Mouse (Mus musculus): ENCODE results near the gene Hsp90aa1. TPM values are rescaled to one million over a fixed set of nuclear protein-coding genes. Genes with fewer than 3 reads are reported as not detected.
"Not testable (repeated sequence)": the region's sequence is repeated elsewhere in the genome, so short reads cannot be mapped to it uniquely, and the experiment has no call there.

The Hsp90aa1 gene
- total RNA-seq (2021) = 462 and 716 TPM in 2 replicates
- long read RNA-seq, transcript Hsp90aa1-202 (11 exons, 3,281 nt) = major isoform, 85 of 257 reads
- long read RNA-seq, transcript Hsp90aa1-206 (3 exons, 924 nt) = minor isoform, 5 of 257 reads
- long read RNA-seq, partial matches to known transcripts = 162 of 257 reads
- long read RNA-seq, other reads (novel, unspliced or antisense) = 5 of 257 reads

- DNase-seq = no peak
Measured at GRCm38 (mm10) chr12:110702556-110702955, at the start of gene Hsp90aa1. Gene Hsp90aa1 (minus strand): TSS chr12:110702728.

- DNase-seq = no peak
Measured at GRCm38 (mm10) chr12:110750770-110751439, 48.4 kb upstream of the Hsp90aa1 start.

GRCm38 (mm10) chr12:110738158-110738921 lies 35.8 kb upstream of the Hsp90aa1 start:
- peak; percentile 41 for DNase-seq

- DNase-seq = peak; percentile 100
Measured at GRCm38 (mm10) chr12:110737170-110738157, 34.9 kb upstream of the Hsp90aa1 start, which contains the start of gene Wdr20. Gene Wdr20 (plus strand): TSS chr12:110737944.

GRCm38 (mm10) chr12:110736641-110737040 lies 34.1 kb upstream of the Hsp90aa1 start:
- no peak for DNase-seq

- not testable (repeated sequence) for DNase-seq
Measured at GRCm38 (mm10) chr12:110733254-110733653, 30.7 kb upstream of the Hsp90aa1 start.

- no peak for DNase-seq
Measured at GRCm38 (mm10) chr12:110726428-110726827, 23.9 kb upstream of the Hsp90aa1 start.

GRCm38 (mm10) chr12:110725489-110725888 lies 23.0 kb upstream of the Hsp90aa1 start:
- DNase-seq = no peak

GRCm38 (mm10) chr12:110725051-110725450 lies 22.5 kb upstream of the Hsp90aa1 start:
- no peak for DNase-seq

- DNase-seq = no peak
Measured at GRCm38 (mm10) chr12:110716004-110716403, 13.5 kb upstream of the Hsp90aa1 start.

- no peak for DNase-seq
Measured at GRCm38 (mm10) chr12:110714215-110714614, 11.7 kb upstream of the Hsp90aa1 start.

GRCm38 (mm10) chr12:110713784-110714183 lies 11.3 kb upstream of the Hsp90aa1 start:
- DNase-seq = no peak

GRCm38 (mm10) chr12:110711270-110711669 lies 8.7 kb upstream of the Hsp90aa1 start:
- no peak for DNase-seq

GRCm38 (mm10) chr12:110707451-110707850 lies 4.9 kb upstream of the Hsp90aa1 start:
- DNase-seq = no peak

- DNase-seq = peak; percentile 67
Measured at GRCm38 (mm10) chr12:110706337-110707231, 4.1 kb upstream of the Hsp90aa1 start.

GRCm38 (mm10) chr12:110705419-110705818 lies 2.9 kb upstream of the Hsp90aa1 start:
- DNase-seq = not testable (repeated sequence)

GRCm38 (mm10) chr12:110703682-110704081 lies 1.2 kb upstream of the Hsp90aa1 start:
- DNase-seq = no peak

GRCm38 (mm10) chr12:110703008-110703471 lies 512 bp upstream of the Hsp90aa1 start:
- peak; percentile 91 for DNase-seq

- not testable (repeated sequence) for DNase-seq
Measured at GRCm38 (mm10) chr12:110701363-110701762, 1.2 kb downstream of the Hsp90aa1 start.

GRCm38 (mm10) chr12:110700730-110701129 lies 1.8 kb downstream of the Hsp90aa1 start:
- DNase-seq = no peak

- DNase-seq = no peak
Measured at GRCm38 (mm10) chr12:110699171-110699547, 3.4 kb downstream of the Hsp90aa1 start.

Measured in adrenal gland, postnatal 25 days (tissue).